Mouse (Mus musculus) ES-CJ7 (cell line): ENCODE results near the gene Fes.

Experiments
- DNase-seq: peaks from one replicate; pipeline ENCODE4 v3.0.0; 2011; ENCODE audit warnings: low read depth, low spot score

Gene Fes

DNA sequence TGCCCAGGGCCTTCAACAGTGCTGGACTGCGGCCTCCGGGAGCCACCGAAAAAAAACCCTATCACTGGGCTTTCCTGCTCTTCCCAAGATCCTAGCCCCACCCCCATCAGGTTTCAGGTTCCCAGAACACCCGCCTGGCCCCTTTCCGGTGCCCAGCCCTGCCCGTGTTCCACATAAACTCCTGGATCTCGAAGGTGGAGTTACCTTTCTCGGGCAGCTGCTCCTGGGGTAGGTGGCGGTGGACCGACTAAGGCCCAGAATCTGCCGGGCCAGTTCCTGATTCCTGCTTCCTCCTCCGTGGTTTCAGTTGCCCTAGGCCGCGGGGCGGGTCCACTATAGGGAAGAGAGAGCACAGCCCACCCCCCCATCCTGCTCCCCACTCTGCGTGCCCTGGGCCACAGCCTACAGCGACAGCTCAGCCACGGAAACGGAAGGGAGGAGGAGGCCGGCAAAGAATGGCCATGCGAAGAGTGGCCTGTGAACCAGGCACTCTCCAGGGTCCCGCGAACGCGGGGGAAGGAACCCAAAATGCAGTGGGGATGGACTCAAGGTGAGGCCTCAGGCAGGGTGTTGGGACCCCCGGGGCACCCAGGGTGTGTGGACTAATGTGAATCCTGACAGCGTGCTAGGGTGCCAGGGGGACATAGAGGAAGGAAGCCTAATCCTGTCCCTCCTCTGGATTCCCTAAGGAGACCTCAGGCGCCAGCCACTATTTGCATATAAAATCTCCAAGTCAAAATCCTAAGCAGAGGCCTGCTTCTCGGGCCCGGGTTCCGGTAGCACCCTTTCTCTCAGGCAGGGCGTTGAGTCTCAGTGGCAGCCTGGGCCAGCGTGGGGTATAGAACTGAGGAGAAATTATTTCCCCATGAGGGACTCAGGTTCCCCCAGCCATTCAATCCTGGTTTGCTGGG is at the start of gene Fes:
Gene Fes, minus strand, starts transcription at position 314 of the 911 bp plus-strand sequence.
- no peak for DNase-seq

GRCm38 (mm10) chr7:80436571-80436970 is 48.8 kb upstream of the Fes start:
- DNase-seq, result no peak

DNA sequence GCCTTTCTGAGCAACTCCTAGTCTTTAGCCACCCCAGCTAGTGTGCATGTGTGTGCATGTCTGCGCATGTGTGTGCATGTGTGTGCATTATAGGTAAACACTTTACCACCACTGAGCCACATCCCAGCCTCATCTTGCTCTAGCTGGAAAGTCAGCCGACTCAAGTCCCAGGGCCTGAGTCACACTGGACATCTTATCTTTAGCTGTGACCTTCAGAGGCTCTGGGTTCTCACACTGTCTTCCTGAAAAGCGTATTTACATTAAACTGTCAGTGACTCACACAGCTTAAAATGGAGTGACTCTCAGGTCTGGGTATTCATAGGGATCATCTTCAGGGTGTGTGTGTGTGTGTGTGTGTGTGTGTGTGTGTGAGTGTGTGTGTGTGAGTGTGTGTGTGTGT is 47.8 kb upstream of the Fes start:
- no peak for DNase-seq

DNA sequence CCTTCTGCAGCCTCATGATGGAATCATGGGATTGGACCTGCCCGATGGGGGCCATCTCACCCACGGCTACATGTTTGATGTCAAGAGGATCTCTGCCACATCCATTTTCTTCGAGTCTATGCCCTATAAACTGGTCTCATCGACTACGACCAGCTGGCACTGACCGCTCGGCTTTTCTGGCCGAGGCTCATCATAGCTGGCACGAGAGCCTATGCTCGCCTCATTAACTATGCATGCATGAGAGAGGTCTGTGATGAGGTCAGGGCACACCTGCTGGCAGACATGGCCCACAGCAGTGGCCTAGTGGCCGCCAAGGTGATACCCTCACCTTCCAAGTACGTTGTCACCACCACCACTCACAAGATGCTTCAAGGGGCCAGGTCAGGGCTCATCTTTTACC is 41.9 kb upstream of the Fes start:
- DNase-seq, result no peak

DNA sequence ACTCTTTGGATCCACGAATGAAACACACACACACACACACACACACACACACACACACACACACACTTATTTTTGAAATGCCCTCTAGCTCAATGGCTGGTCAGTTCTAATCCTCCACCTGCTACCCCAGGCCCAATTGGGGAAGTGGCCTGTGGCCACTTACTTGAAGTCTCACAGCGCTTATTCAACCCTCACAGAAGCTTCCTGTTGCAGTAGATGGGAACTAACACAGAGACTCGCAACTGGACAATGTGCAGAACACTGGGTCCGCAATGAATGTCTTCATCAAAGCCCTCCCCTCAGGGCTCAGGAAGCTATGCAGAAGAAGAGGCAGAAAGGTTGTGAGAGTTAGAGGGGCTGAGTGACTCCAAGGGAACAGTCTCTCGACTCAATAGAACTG is 40.0 kb upstream of the Fes start:
- no peak for DNase-seq

DNA sequence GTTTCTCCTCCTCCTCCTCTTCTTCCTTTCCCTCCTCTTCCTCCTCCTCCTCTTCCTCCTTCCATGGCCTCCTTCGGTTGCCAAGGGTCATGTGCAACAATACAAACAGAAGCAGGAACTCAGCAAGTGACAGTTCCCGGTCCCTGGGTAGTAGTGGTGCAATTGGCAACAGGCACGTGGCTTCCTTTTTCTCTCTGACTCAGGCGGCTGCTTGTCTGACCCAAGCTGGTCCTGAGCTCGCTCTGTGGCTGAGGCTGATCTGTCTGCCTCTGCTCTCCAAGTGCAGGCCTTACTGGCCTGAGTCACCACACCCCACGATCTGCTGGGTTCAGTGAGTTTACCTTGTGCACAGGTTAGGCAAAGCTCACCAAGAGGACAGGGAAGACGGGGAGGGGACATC is 38.6 kb upstream of the Fes start:
- no peak for DNase-seq

- peak; percentile 68 for DNase-seq
Measured at GRCm38 (mm10) chr7:80424722-80425121, 37.0 kb upstream of the Fes start.

DNA sequence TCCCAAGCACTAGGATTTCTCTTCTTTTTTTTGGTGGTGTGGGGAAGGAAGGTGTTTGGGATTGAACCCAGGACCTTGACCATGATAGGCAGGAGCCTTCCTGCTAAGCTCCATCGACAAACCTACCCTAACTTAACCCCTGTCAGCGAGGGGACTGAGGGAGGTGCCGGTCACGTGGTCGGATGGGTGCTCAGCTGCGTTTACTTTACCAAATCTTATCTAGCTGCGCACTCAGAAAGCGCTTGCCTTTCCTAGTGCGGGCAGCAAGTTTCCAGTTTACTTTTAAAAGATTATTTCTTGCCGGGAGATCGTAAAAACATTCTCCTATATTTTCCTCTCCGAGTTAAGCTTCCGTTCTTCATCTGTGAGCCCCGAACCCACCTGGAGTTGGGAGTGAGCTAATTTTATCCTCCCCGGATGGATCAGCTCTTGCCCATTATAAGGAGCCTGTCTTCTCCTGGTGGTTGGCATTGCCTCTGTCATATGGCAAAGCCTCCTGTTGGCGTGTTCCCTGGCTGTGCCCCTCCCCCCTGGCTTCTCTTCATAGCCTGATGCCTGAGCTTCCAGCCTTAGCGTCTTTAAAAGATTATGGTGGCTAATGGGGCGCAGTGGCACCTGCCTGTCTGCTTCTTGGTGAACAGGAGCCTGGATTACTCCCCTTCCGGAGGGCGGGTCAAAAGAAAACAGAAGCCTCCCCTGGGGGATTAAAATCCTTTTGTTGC is 35.2 kb upstream of the Fes start:
- peak; percentile 39 for DNase-seq

GRCm38 (mm10) chr7:80421576-80421975 is 33.8 kb upstream of the Fes start:
- DNase-seq, result no peak

DNA sequence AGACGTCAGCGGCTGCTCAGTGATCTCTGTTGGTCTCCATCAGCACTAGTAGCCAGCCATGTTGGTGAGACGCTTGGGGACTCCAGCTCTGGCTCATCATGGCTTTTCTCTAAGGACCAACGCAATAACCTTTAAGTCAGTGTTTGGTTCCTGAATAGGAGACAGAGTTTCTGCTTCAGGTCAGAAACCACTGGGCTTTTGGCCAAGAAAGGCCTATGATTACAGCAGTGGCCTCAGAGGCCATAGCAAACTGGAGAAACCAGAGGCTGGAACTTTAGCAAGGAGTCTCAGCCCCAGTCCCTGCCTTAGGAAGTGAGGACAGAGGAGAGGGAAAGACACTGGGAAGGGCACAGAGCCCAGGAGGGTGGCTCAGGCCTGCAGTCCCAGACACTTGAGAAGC is 32.8 kb upstream of the Fes start:
- no peak for DNase-seq

- peak; percentile 32 for DNase-seq
Measured at GRCm38 (mm10) chr7:80419278-80419677, 31.5 kb upstream of the Fes start.

DNA sequence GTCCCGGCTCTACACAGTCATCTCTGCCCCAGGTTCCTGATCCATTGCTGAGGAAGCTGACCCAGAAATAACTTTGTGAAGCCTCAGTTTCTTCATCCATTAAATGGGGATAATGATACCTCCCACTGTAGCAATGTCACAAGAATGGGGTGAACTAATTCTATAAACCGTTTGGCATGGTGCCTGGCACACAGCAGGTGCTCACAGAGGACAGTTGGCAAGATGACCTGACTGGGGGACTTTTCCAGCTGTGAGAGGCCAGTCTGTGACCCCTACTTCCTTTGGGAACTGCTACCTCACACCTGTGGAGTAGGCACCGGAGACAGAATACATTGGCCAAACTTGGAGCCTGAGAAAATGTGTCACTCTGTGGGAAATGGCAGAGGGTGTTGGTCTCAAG is 30.3 kb upstream of the Fes start:
- no peak for DNase-seq

DNA sequence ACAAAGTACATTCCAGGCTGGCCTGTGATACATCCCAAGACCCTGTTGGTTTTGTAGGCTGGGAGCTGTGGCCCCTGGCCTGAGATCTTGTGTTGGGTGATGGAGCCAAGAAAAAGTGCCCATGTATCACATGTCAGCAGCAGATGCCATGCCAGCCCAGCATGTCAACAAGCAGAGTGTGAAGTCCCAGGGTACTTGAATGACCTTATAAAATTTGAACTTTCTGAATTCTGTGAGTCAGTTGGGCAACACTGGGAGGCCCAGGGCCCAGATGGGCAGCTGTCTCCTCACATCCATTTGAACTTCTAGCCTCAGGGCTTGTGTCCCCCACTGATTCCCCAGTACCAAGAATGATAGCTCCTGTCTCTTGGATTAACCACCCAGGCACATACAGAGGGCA is 29.9 kb upstream of the Fes start:
- DNase-seq, result no peak

GRCm38 (mm10) chr7:80416969-80417368 is 29.2 kb upstream of the Fes start:
- no peak for DNase-seq

DNA sequence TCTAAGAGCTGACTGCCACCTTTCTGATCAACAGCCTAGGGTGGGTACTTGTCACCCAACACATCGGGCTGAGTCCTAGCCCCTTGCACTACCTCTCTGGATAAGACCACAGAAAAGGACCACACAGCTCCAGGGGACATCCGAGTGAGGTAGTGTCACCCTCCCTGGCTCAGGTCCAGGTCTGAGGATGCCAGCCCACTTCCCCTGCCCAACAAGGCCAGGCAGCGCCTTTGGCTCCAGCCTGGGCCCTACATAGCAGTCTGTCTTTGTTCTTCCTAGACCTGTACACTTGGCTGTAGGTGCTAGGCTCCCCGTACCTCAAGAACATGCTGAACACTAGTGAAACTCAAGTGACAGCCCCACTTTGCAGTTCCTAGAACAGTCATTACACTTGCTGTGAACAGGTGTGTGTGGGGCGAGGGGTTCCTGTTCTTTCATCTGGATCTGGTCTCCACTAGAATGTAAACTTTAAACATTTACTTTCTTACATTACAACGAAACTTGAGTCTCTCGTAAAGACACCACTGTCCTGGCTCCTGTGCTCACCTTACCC is 26.6 kb upstream of the Fes start:
- DNase-seq, result no peak

GRCm38 (mm10) chr7:80413512-80414302 is 26.0 kb upstream of the Fes start:
- no peak for DNase-seq

DNA sequence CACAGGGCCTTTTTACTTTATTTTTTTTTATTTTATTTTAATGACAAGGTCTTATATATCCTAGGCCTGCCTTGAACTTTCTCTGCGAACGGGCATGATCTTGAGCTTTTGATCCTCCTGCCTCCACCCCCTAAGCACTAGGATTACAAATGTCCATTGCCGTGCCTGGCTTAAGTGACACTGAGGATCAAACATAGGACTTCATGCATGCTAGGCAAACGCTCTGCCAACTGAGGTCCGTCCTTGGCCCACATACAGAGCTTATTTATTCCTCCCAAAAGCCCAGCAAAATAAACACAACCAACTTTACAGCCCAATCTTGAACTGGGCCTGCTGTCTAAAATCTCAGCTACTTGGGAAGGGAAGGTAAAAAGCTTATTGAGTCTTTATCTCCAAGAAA is 25.0 kb upstream of the Fes start:
- DNase-seq, result no peak

DNA sequence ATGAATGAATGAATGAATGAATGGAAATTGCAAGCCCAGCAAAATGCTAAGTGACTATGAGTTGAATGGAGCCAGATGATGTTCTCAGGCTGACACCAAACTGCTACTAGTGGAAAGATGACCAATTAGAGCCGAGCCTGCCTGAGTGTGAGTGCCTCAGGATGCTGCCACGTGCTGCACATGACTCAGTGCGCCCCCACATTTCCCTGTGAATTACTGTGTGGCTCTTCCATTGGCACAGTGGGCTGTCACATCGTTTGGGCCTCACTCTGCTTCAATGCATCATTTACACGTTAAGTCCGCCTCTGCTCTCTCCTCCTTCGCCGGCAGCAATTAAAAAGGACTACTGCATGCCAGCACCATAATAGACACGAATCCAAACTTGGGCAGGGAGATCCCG is 24.5 kb upstream of the Fes start:
- no peak for DNase-seq

- no peak for DNase-seq
Measured at GRCm38 (mm10) chr7:80410380-80410779, 22.6 kb upstream of the Fes start.

DNA sequence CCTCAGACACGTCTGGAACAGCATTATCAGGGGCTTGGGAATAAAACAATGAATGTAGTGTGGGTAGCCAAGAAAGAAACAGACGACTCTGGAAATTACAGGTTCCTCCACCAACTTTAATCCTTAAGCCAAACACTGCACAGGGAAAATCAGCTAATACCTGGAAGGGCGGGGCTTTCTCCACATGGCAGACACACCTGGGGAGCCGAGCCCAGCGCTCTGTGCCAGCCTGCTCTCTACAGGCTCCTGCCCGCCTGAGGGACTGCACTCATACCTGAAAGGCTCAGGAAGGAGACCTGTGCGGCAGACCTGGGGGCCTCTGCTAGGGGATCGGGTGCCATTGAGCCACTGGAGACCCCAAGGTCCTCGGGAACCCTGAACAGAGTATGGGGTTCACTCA is 20.0 kb upstream of the Fes start:
- no peak for DNase-seq

GRCm38 (mm10) chr7:80406186-80406585 is 18.4 kb upstream of the Fes start:
- DNase-seq, result no peak

DNA sequence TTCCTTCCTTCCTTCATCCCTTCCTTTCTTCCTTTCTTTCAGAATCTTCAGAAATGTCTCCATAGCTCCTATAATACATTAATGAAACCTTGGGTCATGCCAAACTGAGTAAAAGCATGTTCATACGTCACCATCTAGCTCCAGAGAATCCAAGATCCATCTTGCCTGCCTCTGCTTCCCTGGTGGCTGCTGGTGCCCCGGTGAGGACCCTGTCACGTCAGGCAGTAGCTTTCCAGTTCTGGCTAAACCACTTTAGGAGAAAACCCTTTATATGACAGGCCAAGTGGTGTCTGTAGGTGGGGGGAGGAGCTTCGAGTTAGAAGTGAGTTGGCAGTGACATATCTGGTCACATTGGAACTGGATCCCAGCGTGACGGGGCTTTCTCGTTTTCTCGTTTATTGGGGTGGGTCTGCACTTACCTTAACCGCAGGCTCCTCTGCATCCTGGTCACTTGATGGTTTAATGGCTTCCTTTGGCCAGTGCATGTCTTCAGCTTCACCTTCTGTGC is 17.5 kb upstream of the Fes start, which contains the start of gene Furin:
Gene Furin, minus strand, starts transcription at position 249 of the 508 bp plus-strand sequence.
- DNase-seq, result no peak
